Mouse (Mus musculus) ES-Bruce4 (cell line): ENCODE data around the gene Wdr12. TPM values are rescaled to one million over a fixed set of nuclear protein-coding genes. Genes with fewer than 3 reads are reported as not detected.

Experiments used
- H3K27ac ChIP-seq: 2 replicates; pipeline ENCODE4 v1.5.1; 2012; ENCODE audit warnings: low read length, inconsistent platforms; ENCODE audit not compliant: insufficient read depth
- H3K27me3 ChIP-seq: 2 replicates; pipeline ENCODE4 v1.6.1; 2012; ENCODE audit warnings: mild to moderate bottlenecking, low read length, inconsistent platforms; ENCODE audit not compliant: control insufficient read depth, poor library complexity, insufficient read depth, severe bottlenecking
- H3K36me3 ChIP-seq: 2 replicates; pipeline ENCODE4 v1.6.1; 2012; ENCODE audit warnings: inconsistent platforms, mild to moderate bottlenecking, low read length, moderate library complexity; ENCODE audit not compliant: control insufficient read depth, poor library complexity, insufficient read depth, severe bottlenecking
- H3K4me1 ChIP-seq: one replicate; pipeline ENCODE4 v1.8.1; 2011; ENCODE audit warnings: low read length; ENCODE audit not compliant: control insufficient read depth, insufficient read depth
- H3K4me3 ChIP-seq: 2 replicates; pipeline ENCODE4 v1.5.1; 2011; ENCODE audit warnings: low read depth, mild to moderate bottlenecking, low read length
- H3K9ac ChIP-seq: 2 replicates; pipeline ENCODE4 v1.6.1; 2012; ENCODE audit warnings: low read depth, mild to moderate bottlenecking, inconsistent platforms; ENCODE audit not compliant: poor library complexity, severe bottlenecking
- H3K9me3 ChIP-seq: replicated peaks from 2 replicates; pipeline ENCODE4 v1.6.1; 2012; ENCODE audit warnings: mild to moderate bottlenecking, low read length, inconsistent platforms; ENCODE audit not compliant: control insufficient read depth, poor library complexity, insufficient read depth, severe bottlenecking
- CTCF ChIP-seq: IDR thresholded peaks from one replicate; pipeline ENCODE4 v1.8.1; 2011; ENCODE audit warnings: low read depth, low read length
- EP300 ChIP-seq: IDR thresholded peaks from 2 replicates; pipeline ENCODE4 v1.6.1; 2011; ENCODE audit warnings: low read depth, low read length; ENCODE audit not compliant: insufficient read depth
- POLR2A ChIP-seq: IDR thresholded peaks from one replicate; pipeline ENCODE4 v1.8.1; 2011; ENCODE audit warnings: low read length; ENCODE audit not compliant: insufficient read depth
- polyA plus RNA-seq: library from polyadenylated mRNA; stranded (reverse); fragments of >200 nt; gene quantifications from 2 replicates; pipeline ENCODE4 v1.2.4, GENCODE M21; 2011; ENCODE audit warnings: low read depth; ENCODE audit not compliant: missing spikeins, insufficient read depth, insufficient read length

Wdr12 gene
- polyA plus RNA-seq, 1 experiment, result 85.9 TPM

- no peaks in the 10 kb centered on the region for H3K4me1 ChIP-seq
- no peaks in the 10 kb centered on the region; the same call in 1 of the 2 replicates for H3K9me3 ChIP-seq
- no peak overlapping the region for H3K27ac ChIP-seq
- no peaks in the 10 kb centered on the region for H3K36me3 ChIP-seq
- H3K27me3 ChIP-seq, result no peaks in the 10 kb centered on the region
- no peak overlapping the region for H3K9ac ChIP-seq
- TF ChIP-seq CTCF, result no peak
- TF ChIP-seq EP300, result no peak
- no peak for TF ChIP-seq POLR2A
- no peak overlapping the region for H3K4me3 ChIP-seq
Observed at GRCm38 (mm10) chr1:60035044-60035443, 63.4 kb downstream of the Wdr12 start.

Other genes with a start within 250 kb of the Wdr12 start
- 18.9 and 19.8 TPM in 2 replicates for gene Fam117b, start 185.6 kb downstream of the Wdr12 start, polyA plus RNA-seq
- gene Ica1l, start 55.5 kb downstream of the Wdr12 start, polyA plus RNA-seq, result 0.48 and 1.2 TPM in 2 replicates
- gene Carf, start 398 bp downstream of the Wdr12 start, polyA plus RNA-seq, result 18.3 and 24.8 TPM in 2 replicates
- gene Nbeal1, start 82.0 kb upstream of the Wdr12 start, polyA plus RNA-seq, result 42.0 and 44.0 TPM in 2 replicates
- gene Cyp20a1, start 244.7 kb upstream of the Wdr12 start, polyA plus RNA-seq, result 25.2 and 26.2 TPM in 2 replicates